Mouse (Mus musculus): ENCODE data around the gene Fscn1. TPM values are rescaled to one million over a fixed set of nuclear protein-coding genes. Genes with fewer than 3 reads are reported as not detected.

Gene Fscn1
- polyA plus RNA-seq, 1 experiment from 2014 or later: 37.1 TPM

DNA sequence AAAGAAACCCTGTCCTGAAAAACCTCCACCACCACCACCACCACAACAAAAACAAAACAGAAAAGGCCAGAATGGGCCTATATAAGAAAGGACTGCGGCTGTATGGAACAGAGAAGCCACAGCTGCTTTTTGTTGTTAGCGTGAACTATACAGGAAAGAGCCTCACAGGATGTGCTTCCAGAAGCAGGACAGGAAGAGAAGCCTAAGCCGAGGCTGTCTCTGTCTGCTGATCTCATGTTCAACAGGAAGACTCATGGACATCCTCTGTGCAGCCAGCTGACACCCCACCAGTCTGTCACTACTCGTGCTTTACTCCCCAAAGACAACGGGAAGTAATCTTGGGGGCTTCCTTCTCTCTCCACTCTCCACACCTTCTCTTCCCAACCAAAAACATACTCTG, 57.3 kb downstream of the Fscn1 start:
- no peaks in the 10 kb centered on the region for H3K4me1 ChIP-seq (replicated peaks; ENCODE audit: control insufficient read depth, insufficient read depth, low read length)
- ATAC-seq: no peak
- H3K36me3 ChIP-seq (ENCODE audit: control insufficient read depth, insufficient read depth): peaks cover 49% of the 10 kb centered on the region
- H3K27ac ChIP-seq (ENCODE audit: low read depth, low read length): 0 out of 2 replicates have a peak overlapping the region, but pooled peaks have one; percentile 5
- H3K4me2 ChIP-seq (replicated peaks; ENCODE audit: low read depth): no peak overlapping the region
- H3K9me3 ChIP-seq (ENCODE audit: control insufficient read depth): no peaks in the 10 kb centered on the region
- H3K27me3 ChIP-seq (replicated peaks; ENCODE audit: control insufficient read depth, insufficient read depth, low read length): no peaks in the 10 kb centered on the region
- H3K4me3 ChIP-seq (ENCODE audit: low read depth, low read length): no peak overlapping the region
- 68% methylated on average over 5 of the region's 5 CpGs for WGBS
- no peak overlapping the region for H3K9ac ChIP-seq (ENCODE audit: low read depth, low read length)
- TF ChIP-seq CTCF (IDR thresholded peaks at IDR 0.05; ENCODE audit: low read depth): no peak

Other genes starting within 250 kb of the Fscn1 start
- gene Tnrc18, start 142.7 kb upstream of the Fscn1 start, polyA plus RNA-seq (2015; fragmentation: Nextera tagmentation; extraction: Ambion mirVana): 9.9 and 11.7 TPM in 2 replicates
- 5.6 and 6.2 TPM in 2 replicates for gene Fbxl18, start 64.9 kb upstream of the Fscn1 start, polyA plus RNA-seq (2015; fragmentation: Nextera tagmentation; extraction: Ambion mirVana)
- 22,808 and 23,070 TPM in 2 replicates for gene Actb, start 53.6 kb upstream of the Fscn1 start, polyA plus RNA-seq (2015; fragmentation: Nextera tagmentation; extraction: Ambion mirVana)
- 16.9 and 20.6 TPM in 2 replicates for gene Rnf216, start 152.7 kb downstream of the Fscn1 start, polyA plus RNA-seq (2015; fragmentation: Nextera tagmentation; extraction: Ambion mirVana)
- gene Olfr718-ps1, start 187.2 kb downstream of the Fscn1 start, polyA plus RNA-seq (2015; fragmentation: Nextera tagmentation; extraction: Ambion mirVana): 0.23 and 0.26 TPM in 2 replicates
- 2.5 and 2.9 TPM in 2 replicates for gene Rbak, start 220.4 kb downstream of the Fscn1 start, polyA plus RNA-seq (2015; fragmentation: Nextera tagmentation; extraction: Ambion mirVana)
- not detected in 2 replicates for gene Spdye4b, start 220.7 kb downstream of the Fscn1 start, polyA plus RNA-seq (2015; fragmentation: Nextera tagmentation; extraction: Ambion mirVana)

Measured in intestine, postnatal 0 days (tissue).